Mouse (Mus musculus) cortical plate, adult 2 months (tissue): ENCODE data around the gene Eepd1. TPM values are rescaled to one million over a fixed set of nuclear protein-coding genes. Genes with fewer than 3 reads are reported as not detected.

Source experiments
- H3K27ac ChIP-seq: fragments of 200-500 bp; 2 replicates; pipeline ENCODE4 v1.5.1; 2012; ENCODE audit warnings: low read length, control low read depth, inconsistent platforms; ENCODE audit not compliant: insufficient read depth
- H3K4me1 ChIP-seq: fragments of 200-500 bp; 2 replicates; pipeline ENCODE4 v1.6.1; 2011; ENCODE audit warnings: low read length; ENCODE audit not compliant: control insufficient read depth, insufficient read depth
- H3K4me3 ChIP-seq: fragments of 200-500 bp; 2 replicates; pipeline ENCODE4 v1.5.1; 2011; ENCODE audit warnings: mild to moderate bottlenecking, low read length, control low read depth; ENCODE audit not compliant: insufficient read depth
- CTCF ChIP-seq: fragments of 200-500 bp; IDR thresholded peaks from 2 replicates; pipeline ENCODE4 v1.5.1; 2011; ENCODE audit warnings: mild to moderate bottlenecking, control low read depth, low read length; ENCODE audit not compliant: insufficient read depth; ENCODE audit errors: extremely low read depth
- POLR2A ChIP-seq: fragments of 200-500 bp; IDR thresholded peaks from 2 replicates; pipeline ENCODE4 v1.6.1; 2011; ENCODE audit warnings: mild to moderate bottlenecking, low read length, control low read depth; ENCODE audit not compliant: insufficient read depth; ENCODE audit errors: extremely low read depth
- polyA plus RNA-seq: library from polyadenylated mRNA; depleted of rRNA; stranded (reverse); fragments of >200 nt; gene quantifications from 2 replicates; pipeline ENCODE4 v1.2.3, GENCODE M21; 2012

The Eepd1 gene
- polyA plus RNA-seq, 1 experiment = 14.2 TPM

DNA sequence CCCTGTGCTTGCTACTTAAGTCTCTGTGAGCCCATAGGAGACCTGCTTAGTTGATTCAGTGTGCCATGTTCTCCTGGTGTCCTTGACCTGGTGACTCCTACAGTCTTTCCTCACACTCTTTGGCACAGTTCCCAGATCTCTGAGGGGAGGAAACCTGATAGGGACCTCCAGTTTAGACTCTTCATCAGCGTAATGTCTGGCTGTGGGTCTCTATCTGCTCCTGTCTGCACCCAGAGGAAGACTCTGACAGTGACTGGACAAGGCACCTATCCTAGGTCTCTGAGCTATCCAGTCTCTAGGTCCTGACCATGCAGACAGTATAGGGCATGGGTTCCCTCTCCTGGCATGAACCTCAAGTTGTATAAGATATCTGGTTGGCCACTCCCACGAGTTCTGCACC is 71.2 kb downstream of the Eepd1 start:
- Histone ChIP-seq H3K4me3 (no peak overlapping the region), H3K27ac (no peak overlapping the region), H3K4me1 (peaks cover 5% of the 10 kb centered on the region)
- no peak for TF ChIP-seq CTCF
- no peak for TF ChIP-seq POLR2A

DNA sequence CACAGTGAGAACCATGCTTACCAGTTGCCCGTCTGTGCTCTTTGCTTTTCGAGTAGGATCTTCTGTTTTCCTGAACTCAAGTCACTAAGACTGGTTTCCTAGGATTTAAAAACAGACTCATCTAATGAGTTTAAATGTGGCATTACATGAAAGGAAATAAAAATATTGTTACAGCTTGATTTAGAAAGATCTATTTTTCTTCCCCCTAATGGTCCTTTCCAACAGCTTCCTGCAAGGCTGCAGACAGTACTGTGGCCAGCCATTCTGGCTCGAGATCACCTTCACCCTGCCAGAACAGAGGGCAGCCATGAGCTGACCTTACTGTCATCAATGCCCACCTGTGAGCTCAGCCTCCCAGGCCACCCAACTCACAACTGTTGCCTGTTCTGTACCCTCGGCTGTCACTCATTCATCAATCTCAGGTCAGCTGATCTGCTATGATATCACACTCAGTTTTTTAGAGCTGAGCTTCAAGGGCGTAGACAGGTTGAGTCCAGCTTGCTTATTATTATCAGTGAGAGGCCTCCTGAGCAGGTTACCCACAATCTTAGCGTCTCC is 73.0 kb downstream of the Eepd1 start:
- TF ChIP-seq POLR2A = no peak
- no peak for TF ChIP-seq CTCF
- Histone ChIP-seq H3K4me1 (peaks cover 5% of the 10 kb centered on the region), H3K27ac (no peak overlapping the region), H3K4me3 (no peak overlapping the region)

DNA sequence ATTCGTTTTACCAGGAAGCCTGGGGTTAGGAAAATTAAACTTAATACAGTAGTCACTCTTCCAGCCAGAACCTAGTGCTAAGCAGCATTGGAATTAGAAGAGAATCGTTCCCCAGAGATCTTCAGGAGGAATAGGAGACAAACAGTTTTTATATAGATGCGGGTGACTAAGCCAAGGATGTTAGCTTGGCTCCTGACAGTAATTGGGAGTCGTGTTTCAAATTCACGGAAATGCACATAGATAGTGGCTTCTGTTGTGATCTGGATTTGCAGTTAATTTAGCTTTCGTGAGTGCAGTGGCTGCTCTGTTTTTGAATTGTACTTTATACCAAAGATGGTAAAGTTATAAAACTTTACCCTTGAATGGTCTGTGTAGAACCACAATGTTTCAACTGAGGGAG is 73.9 kb downstream of the Eepd1 start:
- peaks cover 9% of the 10 kb centered on the region for H3K4me1 ChIP-seq
- H3K4me3 ChIP-seq = no peak overlapping the region
- TF ChIP-seq CTCF (no peak), POLR2A (no peak)
- H3K27ac ChIP-seq = peak overlapping the region; percentile 68; the same call in 1 of the 2 replicates

DNA sequence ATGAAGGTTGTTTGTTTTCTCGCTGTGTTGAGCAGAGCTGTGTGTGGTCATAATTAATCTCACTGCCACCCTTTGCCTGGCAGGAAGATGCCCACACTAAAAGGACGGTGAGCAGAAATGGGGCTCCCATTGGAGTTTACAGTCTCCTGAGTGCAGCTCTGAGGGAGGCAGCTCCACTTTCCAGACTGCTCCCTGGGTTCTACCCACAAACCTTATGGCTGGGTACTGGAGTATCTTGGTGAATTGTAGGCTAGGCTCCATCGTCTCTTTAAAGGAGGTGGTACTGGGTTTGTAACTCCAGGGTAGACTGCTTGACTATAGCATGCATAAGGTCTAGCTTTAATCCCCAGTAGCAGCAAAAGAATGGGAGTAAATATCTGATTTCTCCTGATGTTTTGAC is 74.7 kb downstream of the Eepd1 start:
- H3K4me3 ChIP-seq = no peak overlapping the region
- TF ChIP-seq POLR2A = no peak
- TF ChIP-seq CTCF = no peak
- H3K27ac ChIP-seq = no peak overlapping the region
- peaks cover 9% of the 10 kb centered on the region for H3K4me1 ChIP-seq

DNA sequence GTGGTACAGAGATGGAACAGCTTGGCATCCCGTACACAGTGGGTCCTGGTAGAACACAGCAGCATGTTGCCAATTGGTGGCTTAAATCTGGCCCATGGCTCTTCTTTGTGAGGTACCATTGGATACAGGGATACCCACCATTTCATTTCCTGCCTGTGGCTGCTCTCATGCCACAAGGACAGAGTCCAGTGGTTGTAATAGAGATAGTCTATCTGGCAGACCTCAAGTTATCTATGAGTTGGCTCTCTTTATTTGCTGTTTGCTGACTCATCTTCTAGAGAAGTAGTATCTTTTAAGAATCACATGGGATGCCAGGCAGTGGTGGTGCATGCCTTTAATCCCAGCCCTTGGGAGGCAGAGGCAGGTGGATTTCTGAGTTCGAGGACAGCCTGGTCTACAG is 76.0 kb downstream of the Eepd1 start:
- TF ChIP-seq CTCF (no peak), POLR2A (no peak)
- no peak overlapping the region for H3K27ac ChIP-seq
- H3K4me3 ChIP-seq = no peak overlapping the region
- peaks cover 9% of the 10 kb centered on the region for H3K4me1 ChIP-seq

DNA sequence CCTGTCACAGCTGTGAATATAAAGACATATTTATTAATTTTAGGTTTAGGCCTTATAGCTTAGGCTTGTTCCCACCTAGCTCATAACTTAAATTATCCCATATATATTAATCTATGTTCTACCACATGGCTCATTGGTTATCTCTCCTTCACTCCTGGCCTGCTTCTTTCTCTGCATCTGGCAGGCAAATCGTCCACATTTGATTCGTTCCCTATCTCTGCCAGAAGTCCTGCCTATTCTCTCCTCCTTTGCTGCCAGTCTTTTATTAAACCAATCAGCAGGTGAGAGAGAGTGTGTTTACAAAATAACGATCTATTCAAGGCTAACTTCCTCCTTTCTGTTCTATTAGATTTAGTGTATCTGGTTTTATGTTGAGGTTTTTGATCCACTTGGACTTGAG is 77.5 kb downstream of the Eepd1 start:
- no peak overlapping the region for H3K27ac ChIP-seq
- no peak overlapping the region for H3K4me3 ChIP-seq
- TF ChIP-seq CTCF (no peak), POLR2A (no peak)
- H3K4me1 ChIP-seq = peaks cover 9% of the 10 kb centered on the region

DNA sequence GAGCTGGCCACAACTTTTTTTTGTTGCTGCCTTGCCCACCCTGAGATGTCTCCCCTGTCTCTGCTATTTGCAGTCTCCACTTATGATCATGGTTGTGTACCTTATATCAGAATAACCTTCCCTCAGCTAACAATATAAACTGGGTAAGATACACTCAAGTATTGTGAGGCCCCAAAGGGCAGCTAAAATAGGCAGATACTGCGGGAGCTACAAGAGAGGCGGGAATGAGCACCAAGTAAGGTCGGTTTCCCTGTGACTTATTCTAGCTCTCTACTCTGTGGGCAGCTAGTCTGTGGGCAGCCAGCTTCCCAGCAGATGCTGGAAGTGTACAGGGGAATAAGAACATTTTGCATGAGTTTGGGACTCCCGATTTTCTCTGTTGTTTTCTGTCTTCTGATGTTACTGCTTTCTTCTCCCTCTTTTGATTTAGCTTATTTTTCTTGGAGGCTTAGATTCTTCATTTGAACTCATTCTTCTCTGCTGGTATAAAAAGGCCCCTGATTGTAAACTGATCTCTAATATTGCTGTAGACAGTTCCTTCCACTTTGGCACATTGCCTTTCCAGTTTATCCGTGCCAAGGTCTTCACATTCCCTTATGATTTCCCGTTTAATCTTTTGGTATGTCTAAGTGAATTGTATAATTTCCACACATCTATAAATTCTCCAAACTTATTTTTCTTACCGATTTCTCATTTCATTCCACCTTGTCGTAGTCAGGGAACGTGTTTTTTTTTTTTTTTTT is 78.8 kb downstream of the Eepd1 start:
- no peak overlapping the region for H3K27ac ChIP-seq
- TF ChIP-seq POLR2A (no peak), CTCF (no peak)
- peaks cover 5% of the 10 kb centered on the region for H3K4me1 ChIP-seq
- no peak overlapping the region for H3K4me3 ChIP-seq

DNA sequence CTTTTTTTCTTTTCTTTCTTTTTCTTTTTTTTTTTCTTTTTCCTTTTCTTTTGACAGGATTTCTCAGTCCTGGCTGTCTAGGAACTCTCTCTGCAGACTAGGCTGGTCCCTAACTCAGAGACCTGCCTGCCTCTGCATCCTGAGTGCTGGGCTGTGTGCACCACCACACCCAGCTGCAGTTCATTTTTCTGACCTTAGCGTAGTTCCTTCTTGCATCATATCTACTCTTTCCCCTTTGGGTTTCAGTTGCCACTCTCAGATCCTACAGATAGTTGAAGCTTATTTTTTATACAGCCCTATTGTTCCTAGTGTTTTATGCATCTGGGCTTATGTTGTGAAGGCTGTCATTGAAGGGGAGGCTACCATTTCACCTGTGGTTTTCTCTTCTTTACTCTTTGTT is 79.8 kb downstream of the Eepd1 start:
- Histone ChIP-seq H3K4me3 (no peak overlapping the region), H3K4me1 (peaks cover 4% of the 10 kb centered on the region)
- TF ChIP-seq CTCF = no peak
- no peak for TF ChIP-seq POLR2A

DNA sequence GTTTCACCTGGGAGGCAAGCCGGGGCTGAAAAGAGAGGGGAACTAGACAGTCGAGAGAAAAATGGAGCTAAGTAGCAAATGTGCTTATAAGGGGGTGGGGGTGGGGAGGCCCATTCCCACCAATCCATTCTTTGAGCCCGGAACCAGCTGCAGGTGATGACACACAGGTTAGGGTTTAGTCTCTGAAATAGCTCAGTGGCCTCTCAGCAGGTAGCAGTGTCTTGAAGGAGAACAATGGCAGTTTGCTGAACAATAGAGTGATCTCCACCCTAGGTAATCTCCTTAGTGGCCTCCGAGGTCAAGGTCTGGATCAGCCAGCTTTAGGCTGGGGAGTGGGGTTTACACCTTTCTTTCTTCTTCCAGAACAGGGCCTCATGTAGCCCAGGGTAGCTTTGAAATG is 82.5 kb downstream of the Eepd1 start:
- Histone ChIP-seq H3K4me1 (peaks cover 4% of the 10 kb centered on the region), H3K4me3 (no peak overlapping the region), H3K27ac (no peak overlapping the region)
- TF ChIP-seq CTCF (no peak), POLR2A (no peak)

More for the DNA sequence above, 79.8 kb downstream of the Eepd1 start:
- H3K27ac ChIP-seq = no peak overlapping the region

DNA sequence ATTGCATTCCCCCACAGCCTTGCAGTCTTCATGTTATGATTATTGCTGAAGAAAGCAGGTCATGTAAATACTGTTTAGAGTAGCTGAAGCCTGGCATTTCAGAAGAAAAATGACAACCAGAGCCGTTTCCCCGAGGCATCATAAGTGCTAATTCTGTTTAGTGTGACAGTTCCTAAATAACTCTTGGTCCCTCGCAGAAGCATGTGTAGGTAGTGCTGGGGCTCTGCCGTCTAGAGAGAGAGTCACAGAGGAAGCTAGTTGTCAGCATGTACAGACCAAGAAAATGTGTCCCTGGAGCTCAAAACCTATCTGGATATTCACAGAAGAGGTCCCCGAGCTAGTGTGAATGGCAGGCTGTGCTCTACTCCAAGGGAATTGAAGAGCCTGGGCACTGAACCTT is 85.7 kb downstream of the Eepd1 start:
- TF ChIP-seq CTCF (no peak), POLR2A (no peak)
- no peak overlapping the region for H3K4me3 ChIP-seq
- no peak overlapping the region for H3K27ac ChIP-seq
- peaks cover 11% of the 10 kb centered on the region for H3K4me1 ChIP-seq

DNA sequence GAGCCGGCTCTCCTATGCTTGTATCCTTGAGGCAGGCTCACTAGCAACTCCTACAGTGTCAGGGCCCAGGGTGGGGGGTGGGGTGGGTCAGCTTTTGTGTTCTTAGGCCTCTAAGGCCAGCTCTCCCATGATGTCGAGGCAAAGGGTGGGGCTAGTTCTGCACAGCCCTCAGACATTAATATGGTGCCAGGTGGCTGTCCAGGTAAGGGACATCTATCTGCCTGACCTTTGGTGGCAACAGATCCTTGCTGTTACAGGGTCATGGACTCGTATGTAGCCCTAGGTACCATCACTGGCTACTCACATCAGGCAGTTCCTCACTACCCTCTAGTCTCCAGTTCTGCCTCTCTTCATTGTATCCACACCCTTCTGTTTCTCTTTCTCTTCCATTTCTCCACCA is 87.4 kb downstream of the Eepd1 start:
- Histone ChIP-seq H3K27ac (no peak overlapping the region), H3K4me1 (peaks cover 11% of the 10 kb centered on the region), H3K4me3 (no peak overlapping the region)
- TF ChIP-seq POLR2A (no peak), CTCF (no peak)
